Mouse (Mus musculus) 416B (cell line): ENCODE results near the gene Mnat1.
"Not testable (repeated sequence)": the region's sequence is repeated elsewhere in the genome, so short reads cannot be mapped to it uniquely, and the experiment has no call there.

ENCODE experiments used
- DNase-seq: peaks from one replicate; pipeline ENCODE4 v3.0.0; 2011; ENCODE audit warnings: low read depth

The Mnat1 gene

GRCm38 (mm10) chr12:73147236-73147635 lies 23.7 kb downstream of the Mnat1 start:
- DNase-seq: peak; percentile 79

DNA sequence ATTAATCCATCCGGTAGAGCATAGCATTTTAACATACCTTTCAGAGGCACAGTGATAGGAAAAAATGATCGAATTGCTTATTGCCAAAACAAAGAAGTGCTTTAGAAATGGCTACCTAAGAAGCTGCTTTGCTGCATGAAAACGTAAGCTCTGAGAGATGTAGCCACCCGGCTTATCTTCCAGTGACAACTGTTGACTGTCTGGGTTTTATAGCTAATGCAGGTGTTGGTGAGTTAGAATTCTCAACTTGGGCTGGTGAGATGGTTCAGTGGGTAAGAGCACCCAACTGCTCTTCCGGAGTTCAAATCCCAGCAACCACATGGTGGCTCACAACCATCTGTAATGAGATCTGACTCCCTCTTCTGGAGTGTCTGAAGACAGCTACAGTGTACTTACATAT lies 27.5 kb downstream of the Mnat1 start:
- not testable (repeated sequence) for DNase-seq

DNA sequence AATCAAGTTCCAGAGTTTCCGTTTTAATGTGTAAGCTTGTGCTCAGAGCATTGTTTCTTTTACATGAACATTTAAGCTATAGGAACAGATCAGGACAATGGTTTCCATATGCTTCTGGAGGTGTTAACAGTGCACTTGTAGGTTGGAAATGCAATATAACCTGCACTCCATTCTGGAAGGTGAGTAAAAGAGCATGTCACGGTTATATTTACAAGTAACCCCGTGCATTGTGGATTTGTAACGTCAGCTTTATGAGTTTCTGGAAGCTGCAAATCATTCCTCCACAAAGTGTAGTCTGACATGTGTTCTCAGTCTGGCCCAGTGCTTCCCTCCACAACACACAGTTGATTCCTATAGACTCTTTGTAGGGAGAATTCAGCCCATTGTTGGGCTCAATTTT lies 30.6 kb downstream of the Mnat1 start:
- DNase-seq: no peak

DNA sequence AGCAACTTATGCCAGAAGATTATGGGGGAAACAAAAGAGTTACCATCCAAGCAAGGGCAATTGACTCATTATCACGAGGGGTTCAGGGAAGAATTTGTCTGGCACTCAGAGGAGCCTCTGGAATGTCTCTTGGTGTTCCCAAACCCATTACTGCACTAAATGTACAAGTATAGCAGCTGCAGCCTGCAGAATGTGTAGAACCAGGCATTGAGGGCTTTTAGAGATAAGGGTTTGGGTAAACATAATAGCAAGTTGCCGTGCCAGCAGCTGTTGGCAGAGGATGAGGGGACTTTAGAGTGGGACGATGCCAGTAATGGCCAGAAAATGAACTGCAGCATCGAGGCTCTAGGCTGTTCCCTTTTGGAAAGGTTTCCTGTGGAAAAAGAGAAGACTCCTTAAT lies 36.8 kb downstream of the Mnat1 start:
- DNase-seq: no peak

DNA sequence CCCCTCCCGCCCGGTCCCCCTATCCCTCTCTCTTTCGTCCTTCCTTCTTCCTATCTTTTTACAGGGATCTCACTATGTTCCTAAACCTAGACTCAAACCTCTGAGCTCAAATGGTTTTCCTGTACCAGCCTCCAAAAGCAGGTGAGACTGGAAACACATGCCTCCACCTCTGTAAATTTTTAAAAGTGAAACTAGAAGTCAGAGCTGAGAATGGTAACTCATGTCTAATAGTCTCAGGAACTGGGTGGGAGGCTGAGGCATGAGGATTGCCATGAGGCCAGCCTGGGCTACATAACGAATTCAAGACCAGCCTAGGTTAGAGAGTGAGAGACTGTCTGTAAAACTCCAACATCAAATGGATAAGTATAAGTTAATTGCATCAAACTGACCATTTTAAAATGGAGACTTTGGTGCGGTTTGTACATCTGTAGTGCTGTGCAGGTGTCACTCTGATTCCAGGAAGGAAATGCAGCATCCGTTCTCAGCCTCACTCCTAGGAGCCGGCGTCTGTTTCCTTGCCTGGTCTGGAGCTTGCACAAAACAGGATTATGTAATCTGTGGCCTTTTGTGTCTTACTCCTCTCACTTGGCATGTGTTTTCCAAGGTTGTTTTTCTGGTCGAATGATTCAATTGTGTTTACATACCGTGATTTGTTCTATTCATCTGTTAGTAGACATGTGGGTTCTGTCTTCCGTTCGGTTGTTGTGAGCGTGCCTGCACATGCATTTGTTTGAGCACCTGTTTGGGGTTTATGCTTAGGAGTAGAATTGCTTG lies 39.1 kb downstream of the Mnat1 start:
- DNase-seq: peak; percentile 49

DNA sequence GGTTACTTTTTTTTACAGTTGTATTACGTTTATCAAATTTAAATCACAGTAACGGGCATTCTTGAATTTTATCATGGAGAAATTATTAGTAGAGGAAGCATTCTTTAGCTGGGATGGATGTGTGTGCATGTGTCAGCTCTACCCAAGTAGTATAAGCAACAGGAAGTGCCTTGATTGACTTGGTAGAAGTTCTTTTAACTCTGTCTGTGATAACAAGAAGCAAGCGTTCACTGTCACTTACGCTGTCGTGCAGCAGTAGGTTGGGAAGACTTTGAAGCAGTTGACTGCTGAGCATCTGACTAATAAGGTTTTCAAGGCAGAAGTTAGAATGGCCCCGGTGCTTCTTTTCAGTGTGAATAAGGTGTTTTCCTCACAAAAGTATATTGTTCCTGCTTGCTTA lies 47.3 kb downstream of the Mnat1 start:
- DNase-seq: no peak

GRCm38 (mm10) chr12:73183896-73184295 lies 60.4 kb downstream of the Mnat1 start:
- no peak for DNase-seq

GRCm38 (mm10) chr12:73197363-73197762 lies 73.8 kb downstream of the Mnat1 start:
- DNase-seq: peak; percentile 81

DNA sequence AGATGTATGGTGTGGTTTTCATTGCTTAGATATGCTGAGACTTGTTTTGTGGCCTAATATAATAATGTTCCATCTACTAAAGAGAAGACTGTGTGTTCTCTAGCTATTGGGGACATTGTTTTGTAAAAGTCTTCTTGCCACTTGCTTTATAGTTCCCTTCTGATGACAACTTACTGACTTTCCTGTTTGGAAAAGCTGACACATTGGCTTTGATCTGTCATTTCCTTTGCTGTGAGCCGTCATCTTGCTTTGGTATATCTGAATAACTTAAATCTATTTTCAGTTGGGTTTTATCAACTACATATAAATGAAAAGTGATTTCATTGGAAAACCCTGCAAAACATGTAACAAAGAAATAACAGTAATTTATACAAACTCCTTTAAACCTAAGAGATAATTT lies 74.9 kb downstream of the Mnat1 start:
- DNase-seq: peak; percentile 63

GRCm38 (mm10) chr12:73199375-73199774 lies 75.9 kb downstream of the Mnat1 start:
- no peak for DNase-seq

DNA sequence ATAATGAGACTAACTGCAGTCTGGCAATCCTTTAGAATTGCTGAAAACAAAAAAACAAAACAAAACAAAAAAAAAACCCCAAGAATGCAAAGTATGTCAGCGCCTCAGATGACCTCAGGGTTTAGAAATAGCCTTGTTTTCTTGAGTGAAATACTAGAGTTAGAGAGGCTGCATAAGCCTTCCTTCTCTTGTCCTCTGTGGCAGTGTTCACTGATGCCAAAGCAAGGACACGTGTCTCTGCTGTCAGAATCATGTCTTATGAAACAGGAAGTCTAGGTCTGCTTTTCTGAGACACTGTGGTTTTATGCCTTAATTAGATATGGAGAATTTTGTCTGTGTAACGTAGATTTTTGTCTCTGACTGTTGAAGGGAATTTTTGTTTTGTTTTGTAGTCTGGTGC lies 78.1 kb downstream of the Mnat1 start:
- DNase-seq: peak; percentile 95

DNA sequence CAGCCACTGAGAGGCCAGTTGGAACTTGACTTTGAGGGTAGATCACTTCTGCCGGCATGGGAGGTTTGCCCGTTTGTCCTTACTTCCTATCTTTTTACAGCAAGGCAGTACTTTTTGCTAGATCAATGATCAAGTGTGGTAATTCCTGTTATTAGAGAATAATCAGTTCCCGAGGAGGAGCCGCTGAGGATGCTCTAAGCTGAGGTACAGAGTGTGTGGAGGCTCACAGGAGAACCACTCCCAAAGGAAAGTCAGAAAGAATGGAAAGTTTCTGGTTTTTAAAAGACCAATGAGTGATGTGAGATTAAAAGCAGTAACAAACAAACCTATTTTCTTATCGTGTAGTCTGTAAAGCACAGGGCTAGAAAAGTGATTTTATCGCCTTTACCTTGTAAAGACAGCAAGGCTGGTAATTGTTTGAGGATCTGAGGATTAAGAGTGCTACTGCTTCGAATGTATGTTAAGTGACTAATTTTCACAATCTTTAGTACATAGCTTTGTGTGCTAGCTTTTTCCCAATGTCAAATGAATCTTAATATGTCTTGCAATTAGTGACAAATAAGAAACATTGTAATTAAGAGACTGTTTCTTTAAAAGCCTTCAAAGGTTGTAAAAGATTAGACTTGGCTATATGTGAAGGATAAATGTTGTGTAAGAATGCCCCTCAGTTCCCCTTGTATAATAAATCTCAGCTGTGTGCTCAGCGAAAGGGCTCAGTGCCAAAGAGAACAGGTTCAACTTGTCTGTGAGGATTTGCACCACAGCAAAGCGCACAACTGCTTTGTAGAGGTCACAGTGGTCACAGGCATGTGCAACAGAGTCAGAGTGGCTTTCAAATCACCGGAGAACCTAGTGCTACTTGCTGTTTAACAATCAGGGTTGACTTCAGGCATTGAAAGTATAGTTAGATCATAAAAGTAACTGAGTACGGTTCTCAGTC lies 82.5 kb downstream of the Mnat1 start:
- no peak for DNase-seq

DNA sequence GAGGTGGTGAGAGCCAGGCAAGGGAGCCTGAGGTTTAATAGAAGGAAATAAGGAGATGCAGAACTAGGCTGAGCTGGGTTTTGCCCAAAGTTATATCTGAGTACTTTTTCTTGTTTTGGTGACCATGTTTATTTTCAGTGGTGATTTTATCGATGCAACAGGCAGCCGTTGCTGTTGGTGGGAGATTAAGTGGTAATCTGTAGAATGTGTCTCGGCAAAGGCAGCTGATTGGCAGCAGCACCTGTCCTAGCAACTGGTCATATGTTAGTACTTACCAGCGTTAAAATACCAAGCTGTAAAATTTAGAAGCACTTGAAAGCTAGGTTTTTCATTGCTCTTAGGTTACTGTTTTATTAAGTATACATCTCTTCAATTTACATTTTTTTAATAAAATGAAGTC lies 83.5 kb downstream of the Mnat1 start:
- DNase-seq: no peak

- no peak for DNase-seq
Observed at GRCm38 (mm10) chr12:73207461-73207860, 83.9 kb downstream of the Mnat1 start.

DNA sequence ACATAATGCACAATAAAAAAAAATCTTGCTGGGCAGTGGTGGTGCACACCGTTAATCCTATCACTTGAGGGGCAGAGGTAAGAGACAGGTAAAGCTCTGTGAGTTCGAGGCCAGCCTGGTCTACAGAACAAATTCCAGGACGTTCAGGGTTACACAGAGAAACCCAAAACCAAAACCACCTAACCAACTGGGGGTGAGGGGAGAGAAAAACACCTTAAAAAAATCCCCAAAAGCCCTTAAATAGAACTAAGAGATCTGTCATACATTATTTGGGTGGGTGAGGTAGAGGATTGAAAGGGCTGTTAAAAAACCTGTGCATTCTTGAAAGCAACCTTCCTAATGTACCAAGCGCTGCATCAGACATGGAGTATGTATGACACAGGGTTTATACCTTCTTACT lies 85.0 kb downstream of the Mnat1 start:
- DNase-seq: no peak

- no peak for DNase-seq
Observed at GRCm38 (mm10) chr12:73209117-73209516, 85.6 kb downstream of the Mnat1 start.

GRCm38 (mm10) chr12:73210454-73210853 lies 86.9 kb downstream of the Mnat1 start:
- peak; percentile 52 for DNase-seq

DNA sequence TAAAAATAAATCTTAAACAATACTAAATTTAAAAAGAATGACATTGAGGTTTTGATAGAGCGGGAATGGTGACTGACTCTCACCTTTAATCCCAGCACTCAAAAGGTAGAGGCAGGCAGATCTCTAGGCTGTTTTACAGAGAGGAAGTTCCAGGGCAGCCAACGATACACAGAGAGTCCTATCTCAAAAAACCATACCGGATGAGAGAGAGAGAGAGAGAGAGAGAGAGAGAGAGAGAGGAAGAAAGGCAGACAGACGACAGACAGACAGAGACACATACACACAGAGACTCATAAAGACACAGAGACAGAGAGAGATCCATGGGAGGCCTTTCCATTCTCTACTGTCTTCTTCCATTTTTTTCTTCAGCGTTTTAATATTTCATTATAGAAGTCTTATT lies 92.3 kb downstream of the Mnat1 start:
- no peak for DNase-seq

DNA sequence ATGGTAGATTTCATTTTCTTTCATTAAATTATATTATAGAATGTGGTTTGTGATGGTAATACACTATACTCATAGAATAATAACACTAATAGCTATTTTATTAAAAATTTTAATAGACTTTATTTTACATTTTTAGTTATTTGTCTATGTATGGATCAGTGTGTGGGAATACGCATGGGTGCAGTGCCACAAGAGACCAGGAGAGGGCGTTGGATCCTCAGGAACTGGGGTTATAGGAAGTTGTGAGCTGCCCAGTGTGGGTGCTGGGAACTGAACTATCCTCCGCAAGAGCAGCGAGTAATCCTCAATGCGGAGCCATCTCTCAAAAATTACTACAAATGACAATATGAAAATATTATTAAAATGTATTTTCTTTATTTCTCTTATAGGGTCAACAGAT lies 95.1 kb downstream of the Mnat1 start:
- no peak for DNase-seq

DNA sequence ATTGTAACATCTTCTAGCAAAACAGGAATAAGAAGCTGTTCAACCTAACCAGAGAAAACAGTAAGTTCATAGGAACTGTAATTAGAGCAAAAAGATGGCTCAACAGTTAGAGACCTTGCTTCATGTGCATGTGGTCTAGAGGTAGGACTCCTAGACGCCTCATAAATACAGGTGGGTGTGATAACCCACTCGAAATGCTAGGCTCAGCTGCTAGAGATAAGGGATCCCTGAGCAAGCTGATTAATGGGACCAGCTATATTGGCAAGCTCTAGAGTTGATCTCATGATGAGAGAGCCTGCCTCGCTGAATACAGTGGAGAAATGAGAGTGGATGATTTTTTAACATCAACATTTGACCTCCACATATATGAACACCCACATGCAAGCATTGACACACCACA lies 97.7 kb downstream of the Mnat1 start:
- DNase-seq: peak; percentile 20

DNA sequence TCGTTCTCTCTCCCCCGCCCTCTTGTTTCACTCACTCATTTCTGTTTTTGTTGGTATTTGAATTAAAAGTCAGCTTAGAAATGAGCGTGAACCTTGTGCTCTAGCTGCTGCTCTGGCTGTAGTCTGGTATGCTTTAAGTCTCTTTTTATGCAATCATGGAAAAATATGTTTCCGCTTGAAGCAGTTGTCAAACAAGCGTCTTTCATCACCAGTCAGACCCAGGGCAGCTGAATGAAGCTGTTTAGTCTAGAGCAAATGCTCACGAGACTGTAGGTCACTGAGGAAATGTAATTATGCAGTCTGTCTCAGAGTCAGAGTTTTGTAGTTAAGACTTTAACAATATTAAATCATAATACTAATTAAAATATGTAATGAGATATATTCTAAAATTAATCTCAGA lies 100.4 kb downstream of the Mnat1 start:
- DNase-seq: no peak

DNA sequence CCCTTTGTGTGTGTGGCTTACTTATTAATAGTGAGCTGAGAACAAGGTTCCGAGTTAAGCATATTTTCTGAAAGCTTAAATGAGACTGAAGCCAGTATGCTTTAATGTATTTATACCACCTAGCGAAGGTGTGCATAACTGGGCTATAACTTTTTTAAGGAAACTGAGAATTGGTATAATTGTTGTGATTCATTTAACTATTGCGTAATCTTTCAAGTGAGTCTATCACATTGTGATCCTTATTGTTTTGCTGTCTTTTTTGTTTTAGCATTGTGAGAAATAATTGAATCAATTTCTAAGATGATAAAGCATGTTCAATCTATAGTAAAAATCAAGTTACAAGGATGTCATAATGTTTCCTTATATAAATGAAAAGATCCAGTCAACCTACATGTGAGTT lies 104.9 kb downstream of the Mnat1 start:
- DNase-seq: no peak

DNA sequence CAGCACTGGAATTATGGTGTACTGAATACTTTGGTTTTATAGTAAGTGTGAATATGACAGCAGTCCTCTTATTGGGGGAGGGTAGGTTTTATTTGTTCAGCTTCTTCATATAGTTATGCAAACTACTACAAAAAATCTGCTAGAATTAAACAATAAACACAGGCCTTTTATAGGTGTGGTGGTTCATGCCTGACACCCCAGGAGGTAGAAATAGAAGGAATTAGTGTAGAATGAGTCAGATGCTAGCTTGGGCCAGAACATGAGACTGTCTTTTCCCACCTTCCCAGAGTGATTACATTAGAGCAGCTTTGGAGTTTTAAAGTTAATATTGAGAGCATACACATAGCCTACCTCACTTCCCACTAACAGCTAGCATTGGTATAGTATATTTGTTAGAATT lies 106.7 kb downstream of the Mnat1 start:
- no peak for DNase-seq
